Mouse (Mus musculus) MEL (cell line): ENCODE measurements at regions not wholly inside any gene's neighbourhood (a gene's known extent, or its start where the extent isn't known, plus 50 kb on each side); places are given as distances from the start of the nearest gene placed in this dataset.

Source experiments
- DNase-seq: peaks from one replicate; pipeline ENCODE4 v3.0.0; 2011; ENCODE audit warnings: low read depth, low spot score
- H3K27ac ChIP-seq: 2 replicates; pipeline ENCODE4 v1.5.1; 2012; ENCODE audit warnings: low read depth, mild to moderate bottlenecking, control low read depth, low read length, moderate library complexity; ENCODE audit not compliant: control insufficient read depth
- H3K27me3 ChIP-seq, 2 experiments: fragments of 150-350 bp in 1 of 2; sonication (generic) in 1 of 2; 2 replicates each; pipeline ENCODE4 v1.6.1; 2012; ENCODE audit warnings: low read length in 2 of 2, mild to moderate bottlenecking in 2 of 2, improper control_type of control experiment in 1 of 2, moderate library complexity in 1 of 2; ENCODE audit not compliant: insufficient read depth in 2 of 2, control insufficient read depth in 1 of 2
- H3K36me3 ChIP-seq, 2 experiments: 2 replicates each; pipeline ENCODE4 v1.6.1; 2012 to 2014; ENCODE audit warnings: low read length in 2 of 2, improper control_type of control experiment in 1 of 2, inconsistent platforms in 1 of 2, mild to moderate bottlenecking in 1 of 2; ENCODE audit not compliant: insufficient read depth in 2 of 2, control insufficient read depth in 1 of 2
- H3K4me1 ChIP-seq, 2 experiments: fragments of 150-350 bp in 1 of 2; sonication (generic) in 1 of 2; 2 replicates each; pipeline ENCODE4 v1.6.1; 2012; ENCODE audit warnings: low read length in 2 of 2, improper control_type of control experiment in 1 of 2, mild to moderate bottlenecking in 1 of 2; ENCODE audit not compliant: insufficient read depth in 2 of 2, control insufficient read depth in 1 of 2
- H3K4me3 ChIP-seq, 2 experiments: fragments of 150-350 bp in 1 of 2; sonication (generic) in 1 of 2; 2 replicates each; pipeline ENCODE4 v1.5.1; 2012; ENCODE audit warnings: low read depth in 2 of 2, low read length in 2 of 2, mild to moderate bottlenecking in 2 of 2, moderate library complexity in 2 of 2, control low read depth in 1 of 2, improper control_type of control experiment in 1 of 2; ENCODE audit not compliant: control insufficient read depth in 1 of 2, insufficient read depth in 1 of 2
- H3K79me2 ChIP-seq: 2 replicates; pipeline ENCODE4 v1.6.1; 2012; ENCODE audit warnings: mild to moderate bottlenecking, low read length, moderate library complexity; ENCODE audit not compliant: control insufficient read depth, poor library complexity, insufficient read depth
- H3K9ac ChIP-seq: 2 replicates; pipeline ENCODE4 v1.6.1; 2012; ENCODE audit warnings: low read depth, mild to moderate bottlenecking, control low read depth, low read length, moderate library complexity; ENCODE audit not compliant: control insufficient read depth, poor library complexity, severe bottlenecking
- H3K9me3 ChIP-seq: fragments of 150-350 bp; sonication (generic); replicated peaks from 2 replicates; pipeline ENCODE4 v1.6.1; 2012; ENCODE audit warnings: mild to moderate bottlenecking, low read length, improper control_type of control experiment, moderate library complexity; ENCODE audit not compliant: insufficient read depth
- CHD2 ChIP-seq: IDR thresholded peaks from 2 replicates; pipeline ENCODE4 v1.6.1; 2011; ENCODE audit warnings: low read length, improper control_type of control experiment
- ELF1 ChIP-seq: IDR thresholded peaks from 2 replicates; pipeline ENCODE4 v1.6.1; 2014; ENCODE audit warnings: low read depth, mild to moderate bottlenecking, inconsistent platforms, low read length, improper control_type of control experiment, moderate library complexity
- EP300 ChIP-seq, 2 experiments: IDR thresholded peaks; 2 replicates each; pipeline ENCODE4 v1.6.1; 2011; ENCODE audit warnings: improper control_type of control experiment in 2 of 2, low read length in 2 of 2, low read depth in 1 of 2, mild to moderate bottlenecking in 1 of 2
- ETS1 ChIP-seq: IDR thresholded peaks from 2 replicates; pipeline ENCODE4 v1.6.1; 2012; ENCODE audit warnings: low read depth, mild to moderate bottlenecking, inconsistent platforms, low read length, improper control_type of control experiment, moderate library complexity
- GATA1 ChIP-seq: IDR thresholded peaks from 2 replicates; pipeline ENCODE4 v1.6.1; 2011; ENCODE audit warnings: low read depth, low read length, improper control_type of control experiment
- HCFC1 ChIP-seq: IDR thresholded peaks from 2 replicates; pipeline ENCODE4 v1.6.1; 2012; ENCODE audit warnings: low read depth, mild to moderate bottlenecking, inconsistent platforms, low read length, improper control_type of control experiment, moderate library complexity
- MAFK ChIP-seq: IDR thresholded peaks from 2 replicates; pipeline ENCODE4 v1.6.1; 2011; ENCODE audit warnings: low read depth, mild to moderate bottlenecking, low read length, improper control_type of control experiment, borderline replicate concordance
- MAZ ChIP-seq: IDR thresholded peaks from 2 replicates; pipeline ENCODE4 v1.6.1; 2012; ENCODE audit warnings: low read depth, mild to moderate bottlenecking, inconsistent platforms, low read length, improper control_type of control experiment
- MEF2A ChIP-seq: IDR thresholded peaks from 2 replicates; pipeline ENCODE4 v1.6.1; 2014; ENCODE audit warnings: low read depth, mild to moderate bottlenecking, inconsistent platforms, low read length, improper control_type of control experiment; ENCODE audit not compliant: poor library complexity, insufficient replicate concordance, severe bottlenecking; ENCODE audit errors: extremely low read depth
- MYB ChIP-seq: IDR thresholded peaks from 2 replicates; pipeline ENCODE4 v1.6.1; 2011; ENCODE audit warnings: mild to moderate bottlenecking, low read depth, low read length, improper control_type of control experiment
- MYC ChIP-seq: IDR thresholded peaks from 2 replicates; pipeline ENCODE4 v1.6.1; 2011; ENCODE audit warnings: low read depth, mild to moderate bottlenecking, low read length, improper control_type of control experiment, moderate library complexity
- NRF1 ChIP-seq: IDR thresholded peaks from 2 replicates; pipeline ENCODE4 v1.6.1; 2014; ENCODE audit warnings: low read depth, mild to moderate bottlenecking, inconsistent platforms, low read length, improper control_type of control experiment, moderate library complexity; ENCODE audit not compliant: poor library complexity, insufficient read depth, severe bottlenecking
- POLR2AphosphoS2 ChIP-seq: IDR thresholded peaks from 2 replicates; pipeline ENCODE4 v1.6.1; 2011; ENCODE audit warnings: low read length, improper control_type of control experiment
- POLR2AphosphoS5 ChIP-seq: IDR thresholded peaks from 2 replicates; pipeline ENCODE4 v1.6.1; 2012; ENCODE audit warnings: low read depth, borderline replicate concordance, mild to moderate bottlenecking, inconsistent platforms, low read length, moderate library complexity, mixed read lengths
- SMC3 ChIP-seq: IDR thresholded peaks from 2 replicates; pipeline ENCODE4 v1.6.1; 2011; ENCODE audit warnings: low read depth, low read length, improper control_type of control experiment
- TCF12 ChIP-seq: IDR thresholded peaks from 2 replicates; pipeline ENCODE4 v1.6.1; 2014; ENCODE audit warnings: low read depth, mild to moderate bottlenecking, inconsistent platforms, low read length, improper control_type of control experiment, moderate library complexity
- UBTF ChIP-seq: IDR thresholded peaks from 2 replicates; pipeline ENCODE4 v1.6.1; 2012; ENCODE audit warnings: low read depth, mild to moderate bottlenecking, inconsistent platforms, low read length, improper control_type of control experiment, moderate library complexity, borderline replicate concordance; ENCODE audit not compliant: insufficient read depth
- USF1 ChIP-seq: IDR thresholded peaks from 2 replicates; pipeline ENCODE4 v1.6.1; 2014; ENCODE audit warnings: low read depth, mild to moderate bottlenecking, inconsistent platforms, low read length, improper control_type of control experiment, moderate library complexity
- ZKSCAN1 ChIP-seq: IDR thresholded peaks from 2 replicates; pipeline ENCODE4 v1.6.1; 2012; ENCODE audit warnings: low read depth, mild to moderate bottlenecking, inconsistent platforms, low read length, improper control_type of control experiment, moderate library complexity
- ZNF384 ChIP-seq: IDR thresholded peaks from 2 replicates; pipeline ENCODE4 v1.6.1; 2012; ENCODE audit warnings: low read depth, mild to moderate bottlenecking, inconsistent platforms, low read length, improper control_type of control experiment

- Histone ChIP-seq H3K4me1 (no peaks in the 10 kb centered on the region), H3K79me2 (no peaks in the 10 kb centered on the region), H3K36me3 (no peaks in the 10 kb centered on the region), H3K9ac (no peak overlapping the region), H3K27me3 (no peaks in the 10 kb centered on the region), H3K27ac (no peak overlapping the region), H3K9me3 (no peaks in the 10 kb centered on the region), H3K4me3 (no peak overlapping the region)
- DNase-seq: no peak
- TF ChIP-seq POLR2AphosphoS2: no peak
- TF ChIP-seq ETS1: no peak
- TF ChIP-seq GATA1: no peak
- TF ChIP-seq TCF12: no peak
- TF ChIP-seq EP300 (IDR thresholded peaks at IDR 0.05; ENCODE audit: low read depth in 1 of 2, low read length in 2 of 2): no peak
- no peak for TF ChIP-seq MYC
- no peak for TF ChIP-seq MEF2A
- no peak for TF ChIP-seq HCFC1
- TF ChIP-seq UBTF: no peak
- TF ChIP-seq ZNF384: no peak
- TF ChIP-seq ZKSCAN1: no peak
- TF ChIP-seq MYB: no peak
- no peak for TF ChIP-seq MAFK
- TF ChIP-seq MAZ: no peak
- TF ChIP-seq NRF1: no peak
- no peak for TF ChIP-seq CHD2
- no peak for TF ChIP-seq SMC3
- no peak for TF ChIP-seq USF1
- no peak for TF ChIP-seq ELF1
- TF ChIP-seq POLR2AphosphoS5: no peak
Observed at GRCm38 (mm10) chr3:110303166-110303565, 52.4 kb upstream of the Prmt6 start.
